Mouse (Mus musculus) left cerebral cortex, adult 9 months (tissue): ENCODE measurements around the gene Mical2.

ENCODE experiments used
- DNase-seq, 2 experiments: peaks; one replicate each; pipeline ENCODE4 v3.0.0; 2022; ENCODE audit warnings: low spot score in 2 of 2

The Mical2 gene

GRCm38 (mm10) chr7:112241211-112241944 lies 15.7 kb downstream of the Mical2 start:
- peak; percentile 55 to 82 for DNase-seq

GRCm38 (mm10) chr7:112241945-112242329 lies 16.3 kb downstream of the Mical2 start:
- no peak for DNase-seq

GRCm38 (mm10) chr7:112242587-112242986 lies 16.9 kb downstream of the Mical2 start:
- no peak for DNase-seq

GRCm38 (mm10) chr7:112244071-112244470 lies 18.4 kb downstream of the Mical2 start:
- DNase-seq = no peak

- DNase-seq = no peak
Measured at GRCm38 (mm10) chr7:112244683-112245082, 19.0 kb downstream of the Mical2 start.

GRCm38 (mm10) chr7:112245839-112246438 lies 20.3 kb downstream of the Mical2 start:
- DNase-seq = no peak

- no peak for DNase-seq
Measured at GRCm38 (mm10) chr7:112246442-112246841, 20.8 kb downstream of the Mical2 start.

- DNase-seq = no peak
Measured at GRCm38 (mm10) chr7:112247890-112248289, 22.2 kb downstream of the Mical2 start.

GRCm38 (mm10) chr7:112249476-112249875 lies 23.8 kb downstream of the Mical2 start:
- no peak for DNase-seq

- DNase-seq = no peak
Measured at GRCm38 (mm10) chr7:112252065-112252464, 26.4 kb downstream of the Mical2 start.

GRCm38 (mm10) chr7:112254233-112254632 lies 28.6 kb downstream of the Mical2 start:
- DNase-seq = no peak

- DNase-seq = no peak
Measured at GRCm38 (mm10) chr7:112255248-112255866, 29.7 kb downstream of the Mical2 start.

GRCm38 (mm10) chr7:112258338-112258903 lies 32.8 kb downstream of the Mical2 start:
- no peak for DNase-seq

- no peak for DNase-seq
Measured at GRCm38 (mm10) chr7:112259286-112259685, 33.6 kb downstream of the Mical2 start.

GRCm38 (mm10) chr7:112261121-112261520 lies 35.5 kb downstream of the Mical2 start:
- no peak for DNase-seq

GRCm38 (mm10) chr7:112267266-112267665 lies 41.6 kb downstream of the Mical2 start:
- no peak for DNase-seq

GRCm38 (mm10) chr7:112268761-112269425 lies 43.2 kb downstream of the Mical2 start:
- peak in 1 of 2 experiments; percentile 30 for DNase-seq

GRCm38 (mm10) chr7:112270870-112271269 lies 45.2 kb downstream of the Mical2 start:
- no peak for DNase-seq

- DNase-seq = no peak
Measured at GRCm38 (mm10) chr7:112271627-112272026, 46.0 kb downstream of the Mical2 start.

GRCm38 (mm10) chr7:112272692-112273091 lies 47.0 kb downstream of the Mical2 start:
- DNase-seq = no peak

- no peak for DNase-seq
Measured at GRCm38 (mm10) chr7:112273451-112273850, 47.8 kb downstream of the Mical2 start.

GRCm38 (mm10) chr7:112274611-112275010 lies 49.0 kb downstream of the Mical2 start:
- DNase-seq = no peak
